Mouse (Mus musculus) cerebellum, postnatal 25 days (tissue): ENCODE results near the gene Sp1.
A peak's percentile ranks its signal among the peaks of the same experiment; 100 is the strongest.

Source experiments
- DNase-seq, 2 experiments: peaks; one replicate each; pipeline ENCODE4 v3.0.0; 2021; ENCODE audit warnings: mixed read lengths in 2 of 2

Gene Sp1

DNA sequence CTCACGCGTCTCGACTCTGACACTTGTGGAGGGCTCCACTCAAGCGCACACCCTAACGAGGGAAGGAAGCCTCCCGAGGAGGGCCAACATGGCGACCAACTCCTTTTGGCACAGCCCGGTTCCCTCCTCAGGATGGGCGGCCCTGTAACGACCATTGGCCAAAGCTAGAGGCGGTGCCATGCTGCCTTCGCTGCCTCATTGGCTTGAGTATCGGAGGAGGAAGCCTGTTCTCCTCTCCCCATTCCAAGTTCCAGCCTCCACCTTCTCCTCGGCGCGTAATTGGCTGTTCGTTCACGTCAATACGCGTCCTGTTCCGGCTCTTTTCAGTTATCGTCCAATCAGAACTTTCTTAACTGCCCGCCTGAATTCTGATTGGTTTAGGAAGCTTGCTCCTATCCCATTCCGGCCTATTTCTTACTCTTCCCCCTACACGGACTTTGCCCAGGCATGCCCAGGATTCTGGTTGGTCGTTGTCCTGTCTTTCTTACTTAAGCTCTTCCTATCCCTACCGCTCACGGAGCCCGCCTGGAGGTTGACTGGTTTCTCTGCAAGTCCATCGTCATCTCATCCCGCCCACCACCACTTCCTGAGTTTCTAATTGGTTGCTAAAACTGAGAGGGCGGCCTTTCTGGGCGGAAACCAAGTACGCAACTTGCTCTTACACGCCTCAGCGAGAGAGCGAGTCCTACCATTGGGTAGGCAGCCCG is at the start of gene Sp1:
Gene Sp1, plus strand, starts transcription at position 655 of the 707 bp plus-strand sequence.
- peak; percentile 96 to 97 for DNase-seq

- DNase-seq: no peak
These were observed 49.2 kb upstream of the Sp1 start for GRCm38 (mm10) chr15:102356501-102357325.

DNA sequence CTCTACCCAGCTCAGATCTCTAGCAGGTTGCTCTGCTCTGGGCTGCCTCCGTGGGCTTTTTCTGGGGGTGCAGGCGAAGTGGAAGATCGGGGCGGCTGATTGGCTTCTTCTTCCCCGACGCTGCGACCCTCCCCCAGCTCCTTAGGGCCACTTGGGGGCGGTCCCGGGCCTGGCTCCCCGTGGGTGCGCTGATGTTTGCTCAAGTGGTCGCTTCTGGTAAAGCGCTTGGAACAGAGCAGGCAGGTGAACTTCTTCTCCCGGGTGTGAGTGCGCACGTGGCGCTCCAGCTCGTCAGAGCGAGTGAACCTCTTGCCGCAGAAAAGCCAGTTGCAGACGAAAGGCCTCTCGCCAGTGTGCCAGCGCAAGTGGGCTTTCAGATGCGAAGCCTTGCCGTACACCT is 47.8 kb upstream of the Sp1 start:
- no peak for DNase-seq

- no peak for DNase-seq
These were observed 47.1 kb upstream of the Sp1 start for GRCm38 (mm10) chr15:102358834-102359233.

DNA sequence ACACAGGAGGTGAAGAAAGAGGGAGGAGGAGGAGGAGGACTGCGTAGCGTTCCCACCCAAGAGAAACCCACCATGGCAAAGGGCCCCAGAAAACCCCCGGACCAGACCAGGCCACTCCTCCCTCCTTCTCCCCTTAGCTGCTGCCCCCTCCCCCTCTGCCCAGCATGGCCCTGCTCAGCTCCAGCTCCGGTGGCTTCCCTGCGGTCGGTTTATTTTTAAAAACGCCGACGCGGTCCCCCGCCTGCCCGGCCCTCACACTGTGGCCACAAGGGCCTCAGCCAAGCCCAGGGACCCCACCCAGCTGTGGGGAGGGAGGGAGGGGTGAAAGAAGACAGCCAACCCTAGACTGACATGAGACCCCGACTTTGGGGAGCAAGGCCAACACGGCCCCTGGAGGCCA is 43.3 kb upstream of the Sp1 start:
- DNase-seq: no peak

DNA sequence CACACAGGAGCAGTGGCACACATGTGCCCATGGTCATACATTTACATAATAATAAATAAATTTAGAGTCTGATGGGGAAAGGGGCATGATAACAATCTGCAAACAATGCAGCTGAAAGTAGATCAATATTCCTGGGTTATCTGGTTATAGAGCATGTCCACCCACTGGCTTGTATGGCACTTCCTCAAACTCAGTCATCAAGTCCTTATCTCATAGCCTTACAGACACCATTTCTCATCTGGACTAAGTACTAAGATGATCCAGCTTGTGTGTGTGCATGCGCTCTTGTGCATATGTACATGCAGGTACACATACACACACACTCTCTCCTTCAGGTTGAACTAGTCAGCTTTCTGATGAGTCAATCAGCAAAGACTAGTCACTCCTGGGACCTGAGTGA is 41.3 kb upstream of the Sp1 start:
- no peak for DNase-seq

DNA sequence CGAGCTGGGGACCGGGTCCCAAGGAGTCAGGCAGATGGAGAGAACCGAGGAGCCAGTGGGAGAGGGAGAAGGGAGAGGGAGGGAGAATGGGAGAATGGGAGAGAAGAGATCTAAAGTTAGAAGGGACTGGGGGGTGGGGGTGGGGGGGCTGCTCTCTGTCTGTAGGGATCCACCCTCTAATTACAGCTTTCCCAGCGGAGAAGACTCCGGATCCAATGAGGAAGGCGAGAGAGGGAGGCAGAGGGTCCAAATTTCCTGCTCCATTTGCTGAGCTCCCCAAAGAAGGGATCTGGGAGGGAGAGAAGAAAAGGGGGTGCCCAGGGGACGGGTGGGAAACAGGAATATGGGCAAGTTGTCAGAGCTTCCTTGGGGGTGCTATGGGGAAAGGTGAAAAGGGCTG is 39.7 kb upstream of the Sp1 start:
- DNase-seq: no peak

GRCm38 (mm10) chr15:102366733-102367344 is 39.1 kb upstream of the Sp1 start, which contains the start of gene Sp7:
Sp7 (minus strand) TSS chr15:102367182.
- DNase-seq: no peak

- DNase-seq: no peak
These were observed 36.0 kb upstream of the Sp1 start for GRCm38 (mm10) chr15:102369972-102370371.

DNA sequence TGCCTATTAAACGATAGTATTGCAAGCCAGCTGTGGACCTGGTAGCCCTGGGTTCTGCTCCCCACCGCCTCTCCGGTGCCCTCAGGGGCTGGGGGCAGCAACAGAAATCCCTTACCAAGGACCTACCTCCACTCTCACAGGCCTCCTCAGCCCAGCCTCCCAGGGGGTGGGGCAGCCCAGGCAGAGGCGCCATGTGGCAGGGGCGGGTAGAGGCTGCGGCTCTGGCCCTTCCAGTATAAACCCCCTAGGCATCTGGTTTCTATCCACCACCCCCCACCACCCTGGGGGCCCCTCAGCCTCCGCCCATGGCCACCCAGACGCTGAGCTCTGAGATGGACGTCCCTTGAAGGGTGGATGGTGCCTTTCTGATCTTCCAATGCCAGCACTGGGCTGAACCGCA is 35.2 kb upstream of the Sp1 start:
- DNase-seq: no peak

GRCm38 (mm10) chr15:102376453-102377162 is 29.3 kb upstream of the Sp1 start:
- DNase-seq: peak; percentile 34 to 60

DNA sequence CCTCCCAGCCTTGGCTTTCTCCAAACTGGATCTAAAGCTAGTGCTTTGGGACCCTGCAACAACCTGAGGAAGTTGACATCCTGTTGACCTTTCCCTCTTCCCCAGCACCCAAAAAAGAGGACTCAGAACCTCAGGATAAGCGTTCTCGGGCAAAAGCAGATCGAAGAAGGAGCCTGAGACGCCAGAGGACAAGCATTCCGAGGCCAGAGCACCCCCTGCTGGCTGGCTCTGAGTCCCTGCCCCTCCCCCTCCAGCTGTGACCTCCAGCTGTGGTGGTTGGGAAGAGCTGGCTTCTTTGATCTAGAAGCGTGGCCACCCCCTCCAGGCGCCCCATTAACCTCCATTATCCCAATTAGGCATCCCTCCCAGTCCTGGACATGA is 28.8 kb upstream of the Sp1 start:
- DNase-seq: peak; percentile 41 to 69

DNA sequence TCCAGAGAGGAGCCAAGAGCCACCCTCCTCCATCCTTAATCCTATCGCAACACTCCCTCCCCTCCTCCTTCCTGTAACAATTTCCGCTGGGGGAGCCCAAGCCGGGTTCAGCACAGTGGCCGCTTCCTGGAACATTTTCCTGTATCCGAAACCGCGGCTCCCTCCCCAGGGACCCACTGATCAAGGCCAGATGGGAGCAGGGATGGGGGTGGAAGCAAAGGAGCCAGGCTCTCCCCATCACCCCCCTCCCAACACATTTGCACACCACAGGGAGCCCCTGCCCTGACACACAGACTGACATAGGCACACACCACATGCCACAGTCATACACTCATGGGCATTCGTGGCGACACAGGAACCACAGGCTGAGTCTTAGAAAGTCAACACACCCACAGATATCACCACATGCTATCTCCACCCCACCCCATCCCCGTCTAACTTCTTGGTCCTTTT is 28.1 kb upstream of the Sp1 start:
- peak; percentile 16 to 21 for DNase-seq

- DNase-seq: peak; percentile 87 to 92
These were observed 24.4 kb upstream of the Sp1 start for GRCm38 (mm10) chr15:102381575-102381974.

DNA sequence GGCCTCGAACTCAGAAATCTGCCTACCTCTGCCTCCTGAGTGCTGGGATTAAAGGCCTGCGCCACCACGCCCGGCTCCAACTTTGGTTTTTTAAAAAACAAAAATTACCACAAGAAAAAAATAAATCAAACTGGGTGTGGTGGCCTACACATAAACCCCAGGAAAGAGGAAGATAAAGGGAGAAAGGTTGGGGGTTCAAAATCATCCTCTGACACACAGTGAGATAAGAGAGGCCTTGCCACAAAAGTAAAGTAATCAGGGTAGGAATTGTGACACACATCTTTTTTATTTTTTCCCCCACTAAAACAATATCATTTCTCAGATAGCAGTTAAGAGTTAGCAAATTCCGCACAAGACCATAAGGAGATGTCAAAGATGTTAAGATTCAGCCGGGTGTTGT is 22.3 kb upstream of the Sp1 start:
- no peak for DNase-seq

GRCm38 (mm10) chr15:102386640-102387039 is 19.3 kb upstream of the Sp1 start:
- peak in 1 of 2 experiments; percentile 22 for DNase-seq

DNA sequence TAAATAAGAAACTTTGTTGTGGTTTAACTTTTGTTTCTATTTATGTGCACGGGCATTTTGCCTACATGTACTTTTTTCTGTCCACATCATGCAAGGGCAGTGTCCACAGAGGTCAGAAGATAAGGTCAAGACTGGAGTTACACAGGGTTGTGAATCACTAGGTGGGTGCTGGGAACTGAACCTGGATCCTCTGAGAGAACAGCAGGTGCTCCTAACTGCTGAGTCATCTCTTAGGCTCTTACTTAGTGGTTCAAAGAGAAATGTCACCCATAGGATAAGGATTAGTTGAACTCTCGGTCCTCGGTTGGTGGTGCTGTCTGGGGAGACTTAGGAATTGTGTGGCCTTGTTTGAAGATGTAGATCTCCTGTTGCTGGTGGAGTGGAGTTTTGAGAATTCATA is 17.0 kb upstream of the Sp1 start:
- no peak for DNase-seq

DNA sequence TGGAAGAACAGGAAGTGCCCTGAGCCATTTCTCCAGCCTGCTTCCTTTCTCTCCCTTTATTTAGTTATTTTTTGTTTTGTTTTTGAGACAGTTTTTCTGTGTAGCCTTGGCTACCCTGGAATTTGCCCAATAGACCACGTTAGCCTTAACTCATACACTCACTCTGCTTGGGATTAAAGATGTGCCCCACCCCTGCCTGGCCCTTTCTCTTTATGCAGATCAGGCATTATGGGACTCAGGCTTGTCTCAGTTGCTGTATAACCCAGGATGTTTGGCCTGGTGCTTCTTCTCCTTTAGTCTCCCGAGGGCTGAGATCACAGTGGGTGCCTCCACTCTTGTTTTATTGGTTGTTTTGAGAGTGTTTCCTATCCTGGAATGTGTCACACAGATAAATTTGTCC is 13.4 kb upstream of the Sp1 start:
- no peak for DNase-seq

DNA sequence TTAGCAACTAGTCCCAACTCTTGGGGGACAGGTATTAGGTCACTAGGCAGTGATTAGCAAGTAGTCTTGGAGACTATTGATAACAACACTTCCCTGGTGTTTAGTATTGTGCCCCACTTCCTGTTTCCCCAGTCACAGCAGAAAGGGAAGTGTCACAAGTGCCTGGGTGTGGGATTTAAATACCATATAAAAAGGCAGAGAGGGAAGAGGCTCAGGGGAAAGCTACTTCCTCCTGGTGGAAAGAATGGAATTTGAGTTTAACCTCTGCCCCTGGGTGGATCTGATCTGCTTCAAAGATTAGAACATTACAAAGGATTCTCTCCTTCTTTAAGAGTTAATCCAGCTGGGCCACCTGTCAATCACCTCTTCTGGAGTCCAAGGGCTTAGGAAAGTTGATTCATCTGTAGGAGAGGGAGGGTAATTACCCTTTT is 12.3 kb upstream of the Sp1 start:
- DNase-seq: no peak

DNA sequence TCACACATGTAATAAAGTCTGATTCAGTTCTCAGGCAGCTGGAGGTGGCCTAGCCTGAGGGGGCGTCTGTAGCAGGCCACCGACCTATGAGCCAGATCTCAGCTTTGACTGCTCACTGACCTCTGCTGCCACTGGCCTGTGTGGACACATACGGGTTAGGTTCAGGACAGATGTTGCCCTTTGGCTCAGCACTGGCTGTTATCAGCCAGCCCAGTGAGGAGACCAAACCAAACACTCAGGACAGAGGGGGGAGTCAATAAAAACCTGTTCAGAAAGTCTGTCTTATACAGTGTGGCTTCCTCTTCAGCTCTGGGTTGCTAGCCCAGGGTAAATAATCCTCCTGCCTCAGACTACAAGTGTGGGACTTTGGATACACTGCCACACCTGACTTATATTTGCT is 10.9 kb upstream of the Sp1 start:
- DNase-seq: no peak

DNA sequence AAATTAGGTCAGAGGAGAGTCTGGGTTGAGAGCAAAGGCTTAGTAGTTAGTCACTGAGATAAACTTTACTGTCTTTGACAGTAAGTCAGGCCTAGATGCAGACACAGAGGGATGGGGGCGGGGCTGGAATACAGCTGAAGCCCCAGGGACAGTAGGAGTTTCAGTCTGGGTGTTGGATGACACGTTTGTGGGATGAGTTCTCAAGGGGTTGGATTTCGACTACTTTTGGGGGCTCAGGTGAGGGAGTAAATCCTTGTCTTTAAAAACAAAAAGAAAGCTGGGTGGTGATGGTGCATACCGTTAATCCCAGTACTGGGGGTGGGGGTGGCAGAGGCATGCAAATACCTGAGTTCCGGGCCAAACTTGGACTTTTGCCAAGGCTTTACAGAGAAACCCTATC is 7.3 kb upstream of the Sp1 start:
- DNase-seq: no peak

DNA sequence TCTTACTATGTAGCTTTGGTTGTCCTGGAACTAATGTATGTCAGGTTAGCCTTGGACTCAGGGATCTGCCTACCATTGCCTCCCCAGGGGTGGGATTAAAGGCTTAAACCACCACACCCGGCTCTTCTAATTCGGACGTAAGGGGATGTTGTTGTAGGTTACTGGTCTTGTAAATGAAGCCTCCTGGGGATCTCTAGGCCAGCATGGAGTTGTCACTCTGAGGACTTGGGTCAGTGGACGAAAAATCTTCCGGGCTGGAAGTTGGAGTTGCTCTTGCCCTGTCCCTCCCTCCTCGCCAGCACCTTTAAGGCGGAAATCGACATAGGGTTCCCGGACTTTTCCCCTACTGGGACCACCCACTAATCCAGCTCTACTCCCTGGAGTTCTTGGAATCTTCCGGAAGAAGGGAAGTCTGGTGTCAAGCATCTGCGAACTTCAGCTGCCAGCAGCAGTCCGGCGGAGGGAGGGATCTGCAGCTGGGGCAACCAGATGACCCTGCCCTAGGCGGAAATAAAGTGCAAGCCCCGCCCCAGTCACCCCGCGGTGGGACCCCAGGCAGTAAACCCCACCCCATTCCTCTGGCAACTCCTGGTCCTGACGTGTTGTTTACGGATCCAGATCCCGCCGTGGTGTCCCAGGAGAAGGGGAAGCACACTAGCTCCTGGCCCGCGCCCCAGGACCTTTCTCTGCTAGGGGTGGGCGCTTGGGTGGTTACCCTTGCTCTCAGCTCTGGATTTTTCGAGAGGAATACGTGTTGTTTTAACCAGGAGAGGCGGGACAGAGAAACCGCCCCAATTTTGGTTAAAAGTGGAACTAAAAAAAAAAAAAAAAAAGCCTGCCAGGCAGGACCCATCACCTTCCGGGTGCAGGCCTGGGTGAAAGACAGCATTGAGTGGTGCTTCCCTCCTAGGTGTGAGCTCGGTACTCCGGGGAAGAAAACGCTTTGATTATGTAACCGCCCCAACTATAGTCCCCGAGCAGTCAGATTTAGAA is 6.4 kb upstream of the Sp1 start:
- peak; percentile 55 to 66 for DNase-seq
